Mouse (Mus musculus) lung, postnatal 14 days (tissue): ENCODE data around the gene Spon1.

Source experiments
- DNase-seq: peaks from one replicate; pipeline ENCODE4 v3.0.0; 2021

Spon1 gene

GRCm38 (mm10) chr7:114065407-114066185, 299.8 kb downstream of the Spon1 start:
- DNase-seq, result no peak

GRCm38 (mm10) chr7:114066529-114067178, 300.9 kb downstream of the Spon1 start:
- DNase-seq, result peak; percentile 88

GRCm38 (mm10) chr7:114068956-114069533, 303.2 kb downstream of the Spon1 start:
- DNase-seq, result no peak

- DNase-seq, result no peak
Observed at GRCm38 (mm10) chr7:114069726-114070457, 304.1 kb downstream of the Spon1 start.

- DNase-seq, result no peak
Observed at GRCm38 (mm10) chr7:114070458-114070840, 304.7 kb downstream of the Spon1 start.

GRCm38 (mm10) chr7:114071395-114071794, 305.6 kb downstream of the Spon1 start:
- no peak for DNase-seq

GRCm38 (mm10) chr7:114071851-114072616, 306.2 kb downstream of the Spon1 start:
- no peak for DNase-seq

GRCm38 (mm10) chr7:114074133-114074532, 308.3 kb downstream of the Spon1 start:
- DNase-seq, result no peak

GRCm38 (mm10) chr7:114074595-114074994, 308.8 kb downstream of the Spon1 start:
- no peak for DNase-seq

- DNase-seq, result no peak
Observed at GRCm38 (mm10) chr7:114079343-114079742, 313.5 kb downstream of the Spon1 start.

GRCm38 (mm10) chr7:114080250-114080649, 314.5 kb downstream of the Spon1 start:
- DNase-seq, result no peak

- DNase-seq, result no peak
Observed at GRCm38 (mm10) chr7:114081633-114082420, 316.0 kb downstream of the Spon1 start.

- DNase-seq, result no peak
Observed at GRCm38 (mm10) chr7:114083088-114083487, 317.3 kb downstream of the Spon1 start.

GRCm38 (mm10) chr7:114083760-114084159, 318.0 kb downstream of the Spon1 start:
- no peak for DNase-seq

GRCm38 (mm10) chr7:114086021-114086710, 320.4 kb downstream of the Spon1 start:
- no peak for DNase-seq

- no peak for DNase-seq
Observed at GRCm38 (mm10) chr7:114087341-114087740, 321.5 kb downstream of the Spon1 start.

GRCm38 (mm10) chr7:114087986-114088385, 322.2 kb downstream of the Spon1 start:
- DNase-seq, result no peak

GRCm38 (mm10) chr7:114088918-114089317, 323.1 kb downstream of the Spon1 start:
- DNase-seq, result no peak

GRCm38 (mm10) chr7:114090231-114090630, 324.4 kb downstream of the Spon1 start:
- no peak for DNase-seq

- DNase-seq, result no peak
Observed at GRCm38 (mm10) chr7:114090892-114091545, 325.2 kb downstream of the Spon1 start.
